Mouse (Mus musculus) monocyte, adult 2 months (primary cell): Measurements from ENCODE around the gene Dysf.
"Not testable (repeated sequence)": the region's sequence is repeated elsewhere in the genome, so short reads cannot be mapped to it uniquely, and the experiment has no call there.

ENCODE experiments used
- DNase-seq, 2 experiments: peaks; one replicate each; pipeline ENCODE4 v3.0.0; 2022; ENCODE audit warnings: low spot score in 2 of 2, low read depth in 1 of 2

Gene Dysf

DNA sequence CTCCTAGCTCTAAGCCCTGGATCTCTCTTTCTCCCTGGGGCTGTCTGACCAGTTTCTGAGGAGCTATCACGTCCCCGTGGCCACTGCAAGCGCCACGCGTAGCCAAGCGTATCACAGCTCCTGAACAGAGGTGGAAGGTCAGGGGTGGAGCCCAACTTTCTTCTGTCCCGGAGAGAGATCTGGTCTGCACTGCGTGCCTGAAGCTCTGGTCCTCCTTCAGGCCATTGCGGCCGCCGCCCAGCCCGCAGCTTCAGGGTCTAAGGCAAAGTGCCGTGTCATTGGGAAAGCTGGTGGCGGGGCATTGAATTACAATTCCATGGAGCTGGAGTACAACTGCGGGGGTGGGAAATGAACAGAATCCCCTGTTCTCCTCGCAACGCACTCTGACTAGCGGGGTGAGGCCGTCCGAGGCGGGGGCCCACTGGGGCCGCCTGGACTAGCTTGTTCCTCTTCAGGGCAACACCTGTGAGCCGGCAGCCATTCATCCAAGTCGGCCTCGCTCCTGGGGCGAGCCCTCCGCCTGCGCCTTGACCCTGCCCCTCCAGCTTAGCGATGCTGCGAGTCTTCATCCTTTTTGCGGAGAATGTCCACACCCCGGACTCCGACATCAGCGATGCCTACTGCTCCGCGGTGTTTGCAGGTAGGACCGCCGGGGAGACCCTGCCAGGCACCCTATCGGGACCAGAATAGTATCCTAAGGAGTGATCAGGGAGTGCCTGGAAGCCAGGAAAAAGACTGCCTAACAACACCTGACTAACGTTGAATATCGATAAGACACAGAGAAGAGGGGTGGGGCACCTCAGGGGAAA lies at the start of gene Dysf:
Dysf (plus strand) TSS at position 228 of the 809 bp plus-strand sequence.
- no peak for DNase-seq

DNA sequence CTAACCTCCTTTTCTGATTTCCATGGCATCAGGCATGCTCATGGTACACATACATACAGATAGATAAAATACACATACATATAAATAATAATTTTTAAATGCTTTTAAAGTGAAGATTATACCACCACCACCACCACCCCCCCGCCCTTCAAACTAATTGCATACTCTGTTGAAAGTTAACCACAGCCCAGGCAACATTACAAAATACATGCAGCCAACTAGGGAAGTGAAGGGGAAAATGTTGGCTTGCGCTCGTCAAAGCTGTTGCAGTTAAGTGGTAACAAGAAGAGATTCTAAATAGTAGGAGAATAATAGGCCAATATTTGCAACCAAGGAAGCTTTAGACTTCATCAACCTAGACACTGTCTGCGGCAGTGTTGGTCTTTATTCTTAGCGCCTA lies 20.7 kb upstream of the Dysf start:
- DNase-seq, result no peak

DNA sequence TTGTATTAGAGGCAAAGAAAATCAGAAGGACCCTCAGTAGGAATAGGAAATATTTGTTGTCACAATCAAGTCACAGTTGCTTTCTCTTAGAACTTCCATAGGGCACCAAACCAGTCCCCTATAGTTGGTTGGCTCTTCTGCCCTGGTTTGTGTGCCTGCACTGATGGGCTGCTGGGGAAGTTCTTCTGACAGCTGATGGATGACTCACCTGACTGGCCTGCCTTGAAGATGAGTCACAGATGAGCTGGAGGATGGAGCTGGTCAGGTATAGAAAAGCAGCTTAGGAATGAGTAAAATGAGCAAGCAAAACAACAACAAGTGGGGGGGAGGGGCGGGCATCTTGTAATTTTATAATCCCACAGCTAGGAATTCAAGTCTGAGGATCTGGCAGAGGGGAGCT lies 5.7 kb upstream of the Dysf start:
- no peak for DNase-seq

DNA sequence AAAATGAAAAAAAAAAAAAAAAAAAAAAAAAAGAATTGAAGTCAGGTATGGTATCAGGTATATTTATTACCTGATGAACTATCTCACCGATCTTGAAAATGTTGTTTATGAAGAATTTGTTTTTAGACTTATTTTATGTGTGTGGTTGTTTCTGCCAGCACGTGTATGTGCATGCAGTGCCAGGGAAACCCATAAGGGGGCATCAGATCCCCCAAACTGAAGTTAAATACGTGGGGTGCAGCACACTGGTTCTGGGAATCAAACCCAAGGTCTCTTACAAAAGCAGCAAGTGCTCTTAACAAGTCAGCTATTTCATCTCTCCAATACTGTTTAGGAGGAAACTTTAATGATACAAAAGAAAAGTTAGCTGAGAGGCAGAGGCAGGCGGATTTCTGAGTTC lies 4.1 kb upstream of the Dysf start:
- no peak for DNase-seq

DNA sequence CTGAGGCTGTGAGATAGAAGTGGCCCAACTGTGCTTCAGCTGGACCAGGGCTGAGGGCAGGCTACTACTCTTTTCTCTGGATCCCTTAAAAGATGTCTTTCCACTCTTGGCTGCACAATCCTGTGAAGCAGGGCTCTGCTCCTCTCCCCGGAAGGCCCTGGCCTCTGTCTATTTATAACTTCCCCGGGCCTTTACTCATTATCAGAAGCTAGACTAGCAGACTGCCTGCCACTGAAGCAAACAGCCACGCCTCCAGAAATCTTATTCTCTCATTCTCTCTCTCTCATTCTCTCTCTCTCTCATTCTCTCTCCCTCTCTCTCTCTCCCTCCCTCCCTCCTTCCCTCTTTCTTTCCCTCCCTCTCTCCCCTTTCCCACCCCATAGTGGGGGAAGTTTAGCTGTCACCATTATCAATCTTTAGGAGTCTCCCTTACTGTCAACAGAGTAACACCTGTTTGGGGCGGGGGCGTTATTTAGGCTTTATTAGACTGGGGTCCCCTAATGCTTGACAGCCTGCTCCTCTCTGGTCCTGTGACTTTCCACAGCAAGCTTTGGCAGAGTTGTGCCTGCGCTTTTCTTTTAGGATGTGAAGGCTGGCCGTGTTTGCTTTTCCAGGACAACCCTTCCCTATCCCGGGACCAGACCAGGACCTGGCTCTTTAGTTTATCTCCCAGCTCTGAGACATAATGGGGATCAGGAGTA lies 932 bp downstream of the Dysf start:
- no peak for DNase-seq

DNA sequence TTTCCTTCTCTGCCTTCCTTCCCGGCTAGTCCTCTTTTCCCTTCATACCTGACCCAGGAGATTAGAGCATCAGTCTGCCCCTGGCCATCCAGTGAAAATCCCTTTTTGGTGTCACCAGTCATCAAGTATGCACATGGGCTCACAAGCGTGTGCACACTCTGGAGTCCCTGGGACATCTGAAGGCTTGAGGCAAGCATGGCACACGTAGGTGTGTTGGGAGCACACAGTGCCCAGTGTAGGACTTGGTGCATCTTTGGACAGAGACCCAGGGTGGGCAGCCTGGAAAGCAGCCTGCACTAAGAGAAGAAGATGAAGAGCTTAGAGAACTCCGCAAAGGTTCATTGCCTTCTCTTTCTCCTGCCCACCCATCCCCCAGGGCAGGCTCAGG lies 1.5 kb downstream of the Dysf start:
- DNase-seq, result no peak

DNA sequence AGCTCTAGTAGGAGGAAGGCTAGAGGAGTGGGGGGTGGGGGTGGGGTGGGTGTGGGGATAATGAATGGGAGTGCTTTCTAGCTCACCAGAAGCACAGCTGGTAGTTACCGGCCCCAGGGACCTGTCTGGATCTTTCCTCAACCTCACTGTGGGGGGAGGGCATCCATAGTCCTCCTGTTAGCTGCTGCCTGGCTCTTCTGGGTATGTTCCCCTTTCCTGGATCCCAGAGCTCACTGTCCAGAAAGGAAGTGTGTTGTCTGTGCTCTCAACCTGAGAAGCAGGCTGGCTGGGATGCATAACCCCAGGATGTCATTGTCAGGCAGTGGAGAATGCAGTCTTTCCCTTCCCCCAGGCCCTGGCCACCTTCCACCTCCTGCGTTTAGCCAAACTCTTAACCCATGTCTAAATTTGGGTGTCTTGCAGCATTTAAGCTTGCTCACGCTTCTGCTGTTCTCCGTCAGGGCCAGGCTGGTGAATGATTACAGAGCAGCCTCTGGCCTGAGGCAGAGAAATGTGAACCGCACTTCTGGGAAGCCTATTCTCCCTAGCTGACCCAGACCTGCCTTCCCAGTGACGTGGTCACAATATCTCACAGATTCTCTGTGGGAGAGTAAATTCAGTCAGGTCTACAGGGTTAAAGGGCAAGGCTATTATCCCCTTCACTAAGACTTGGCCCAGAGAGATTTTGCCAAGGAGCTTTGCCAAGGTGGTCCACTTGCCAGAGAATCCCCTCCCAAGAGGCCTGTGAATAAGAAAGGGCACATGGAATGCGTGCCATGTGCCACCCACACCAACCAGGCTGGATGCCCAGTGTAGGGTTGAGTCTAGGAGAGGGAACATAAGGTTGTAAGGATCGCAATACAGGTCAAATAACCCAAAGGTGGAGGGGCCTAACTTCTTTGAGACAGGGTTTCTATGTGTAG lies 2.2 kb downstream of the Dysf start:
- DNase-seq, result no peak

DNA sequence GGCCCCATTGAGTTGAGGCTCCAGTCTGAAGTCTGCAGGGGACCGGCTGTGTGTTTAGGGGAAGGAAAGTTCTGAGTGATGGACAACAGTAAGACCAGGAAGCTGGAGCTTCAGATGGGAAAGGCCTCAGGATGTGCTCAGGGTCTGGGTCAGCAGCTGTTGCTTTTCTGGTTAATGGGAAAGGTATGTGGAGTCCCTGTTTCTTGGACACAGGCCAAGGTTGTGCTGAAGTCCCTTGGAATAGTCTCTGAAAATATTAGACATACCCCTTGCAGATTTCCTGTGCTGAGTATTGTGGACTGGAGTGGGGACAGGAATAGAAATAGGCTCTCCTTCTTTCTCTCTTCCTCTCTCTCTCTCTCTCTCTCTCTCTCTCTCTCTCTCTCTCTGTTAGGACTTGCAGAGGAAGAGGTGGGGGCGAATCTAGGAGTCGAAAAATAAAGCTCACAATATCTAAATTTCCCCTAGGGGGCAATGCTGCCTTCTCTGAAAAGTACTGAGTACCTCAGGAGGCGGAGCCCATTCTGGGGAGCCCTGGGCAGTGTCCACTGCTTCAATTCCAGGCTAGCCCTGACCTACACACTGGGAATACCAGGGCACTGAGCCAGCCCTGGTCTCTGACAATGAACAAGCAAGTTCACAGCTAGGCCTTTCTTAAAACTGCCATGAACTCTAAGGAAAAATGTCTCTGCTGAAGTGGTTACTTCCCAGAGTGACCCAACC lies 6.7 kb downstream of the Dysf start:
- not testable (repeated sequence) for DNase-seq

DNA sequence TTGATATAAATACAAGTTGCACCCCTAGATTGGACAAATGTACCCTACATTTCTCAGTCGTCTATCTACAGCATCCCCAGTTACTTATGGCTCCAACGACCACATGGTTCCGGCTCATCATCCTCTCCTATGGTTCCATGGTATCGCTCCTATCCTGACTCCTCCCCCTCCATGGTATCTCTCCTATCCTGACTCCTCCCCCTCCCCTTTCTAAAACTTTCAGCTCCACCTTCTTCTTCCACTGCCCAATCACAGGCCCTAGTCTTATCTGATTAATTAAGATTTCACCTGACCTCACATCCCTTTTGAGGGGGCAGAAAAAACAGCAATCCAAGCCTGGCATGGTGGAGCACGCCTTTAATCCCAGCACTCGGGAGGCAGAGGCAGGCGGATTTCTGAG lies 8.5 kb downstream of the Dysf start:
- no peak for DNase-seq

DNA sequence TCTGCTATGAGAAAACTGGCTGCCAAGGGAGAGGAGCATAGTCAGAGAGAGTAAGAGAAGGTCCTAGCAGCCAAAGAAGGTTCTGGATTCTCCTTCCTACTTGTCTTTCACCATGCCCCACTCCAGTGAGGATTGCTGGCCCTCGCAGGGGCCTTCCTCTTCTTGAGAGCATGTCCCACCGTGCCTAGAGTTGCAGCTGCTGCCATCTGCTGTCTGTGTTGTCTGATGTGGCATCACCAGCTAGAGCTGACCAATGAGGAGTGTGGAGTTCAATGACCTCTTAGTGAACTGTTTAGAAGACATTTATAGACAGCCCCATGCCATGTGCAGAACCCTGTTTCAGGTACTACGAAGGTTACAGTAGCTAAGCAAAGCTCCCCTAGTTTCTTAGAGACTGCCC lies 9.0 kb downstream of the Dysf start:
- no peak for DNase-seq

DNA sequence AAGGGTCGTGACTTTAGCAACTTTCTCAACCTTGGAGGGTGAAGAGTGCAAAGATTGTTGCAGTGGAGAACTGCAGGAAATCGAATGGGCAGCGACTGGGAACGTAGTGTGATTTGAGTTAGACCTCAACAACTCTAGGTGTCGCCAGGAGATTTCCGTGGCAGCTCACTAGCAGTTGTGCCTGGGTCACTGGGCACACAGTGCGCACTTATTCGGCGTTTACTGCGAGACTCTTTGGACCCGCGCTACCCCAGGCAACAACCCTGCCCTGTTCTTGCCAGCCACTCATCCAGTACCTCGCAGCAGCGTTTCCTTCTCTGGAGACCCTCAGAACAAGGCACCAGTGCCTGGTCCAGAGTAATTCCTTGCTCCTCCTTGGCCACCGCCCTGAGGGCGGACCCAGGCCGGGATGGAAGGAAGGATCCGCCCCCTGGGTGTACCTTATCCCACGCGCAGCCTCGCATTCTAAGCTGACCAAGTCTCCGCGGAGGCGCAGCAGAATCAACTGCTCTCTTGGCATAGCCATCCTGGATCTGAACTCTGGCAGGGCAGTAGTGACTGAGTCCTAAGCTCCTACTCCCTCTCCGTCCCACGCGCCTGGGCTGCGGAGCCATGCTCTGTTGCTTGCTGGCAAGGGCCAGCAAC lies 10.6 kb downstream of the Dysf start:
- no peak for DNase-seq

DNA sequence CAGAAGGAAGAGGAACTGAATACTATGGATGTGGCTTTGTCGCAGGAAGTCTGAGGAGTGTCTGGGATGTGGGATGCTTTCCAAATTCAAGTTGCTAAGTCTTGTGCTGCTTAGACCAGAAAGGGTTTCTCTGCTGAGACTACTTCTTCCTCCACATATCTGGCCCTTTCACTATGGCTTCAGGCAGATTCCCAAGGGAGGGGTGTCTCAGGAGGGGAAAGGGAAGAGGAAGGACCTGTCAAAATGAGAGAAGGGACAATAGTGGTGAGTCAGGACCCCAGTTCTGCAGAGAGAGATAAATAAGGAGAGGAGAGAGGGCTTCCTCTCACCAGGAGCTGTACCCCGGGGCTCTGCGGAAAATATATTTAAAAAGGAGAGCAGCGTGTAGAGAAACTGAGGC lies 11.6 kb downstream of the Dysf start:
- no peak for DNase-seq

DNA sequence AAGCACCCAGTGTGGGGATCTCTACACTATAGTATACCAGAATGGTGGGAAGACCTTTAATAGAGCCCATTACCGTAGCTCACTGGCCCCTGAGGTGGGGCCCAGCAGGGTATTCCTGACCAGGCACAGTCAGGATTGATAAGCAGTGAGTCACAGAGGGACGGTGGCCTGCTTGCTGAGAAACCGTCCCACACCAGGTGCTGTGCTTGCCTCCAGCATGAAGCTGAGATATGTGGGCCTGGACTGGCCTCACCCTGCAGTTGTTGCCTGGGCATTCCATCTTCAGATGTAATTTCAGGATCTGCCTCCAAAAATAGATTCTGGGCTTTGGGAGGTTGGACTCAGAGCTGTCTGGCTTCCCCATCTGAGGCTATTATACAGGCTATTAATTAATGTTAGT lies 13.6 kb downstream of the Dysf start:
- DNase-seq, result no peak

DNA sequence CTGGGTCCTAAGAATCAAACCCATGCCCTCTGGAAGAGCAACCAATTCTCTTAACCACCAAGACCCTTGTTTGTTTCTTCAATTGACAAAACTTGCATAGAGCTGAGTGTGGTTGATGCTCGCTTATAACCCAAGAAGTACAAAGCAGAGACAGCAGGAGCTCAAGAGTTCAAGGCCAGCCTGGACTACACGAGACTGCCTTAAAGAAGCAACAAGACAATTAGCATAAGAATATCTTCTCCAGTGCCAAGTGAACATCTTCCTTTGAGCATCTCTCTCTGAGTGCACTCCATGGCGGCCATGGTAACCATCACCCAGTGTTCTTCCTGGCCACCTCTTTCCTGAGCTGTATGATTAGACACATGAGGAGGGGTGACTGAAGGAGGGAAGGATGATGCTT lies 17.2 kb downstream of the Dysf start:
- no peak for DNase-seq

DNA sequence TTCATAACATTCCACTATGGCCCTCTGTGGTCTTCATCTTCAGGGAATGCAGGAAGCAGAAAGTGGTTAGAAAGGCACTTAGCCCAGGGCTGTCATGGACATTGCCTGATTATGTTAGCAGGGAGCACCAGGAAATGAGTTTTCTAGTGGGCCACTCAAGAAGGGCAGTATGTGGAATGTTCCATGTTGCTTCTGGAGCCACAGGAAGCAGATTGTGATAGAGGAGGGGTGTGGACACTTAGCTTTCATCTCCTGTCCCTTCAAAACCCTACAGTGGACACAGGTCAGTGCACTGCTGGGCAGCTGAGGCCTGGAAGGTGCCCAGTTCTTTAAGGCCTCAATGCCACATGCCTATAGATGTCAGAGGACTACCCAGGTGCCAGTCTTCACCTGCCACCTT lies 20.4 kb downstream of the Dysf start:
- DNase-seq, result no peak

DNA sequence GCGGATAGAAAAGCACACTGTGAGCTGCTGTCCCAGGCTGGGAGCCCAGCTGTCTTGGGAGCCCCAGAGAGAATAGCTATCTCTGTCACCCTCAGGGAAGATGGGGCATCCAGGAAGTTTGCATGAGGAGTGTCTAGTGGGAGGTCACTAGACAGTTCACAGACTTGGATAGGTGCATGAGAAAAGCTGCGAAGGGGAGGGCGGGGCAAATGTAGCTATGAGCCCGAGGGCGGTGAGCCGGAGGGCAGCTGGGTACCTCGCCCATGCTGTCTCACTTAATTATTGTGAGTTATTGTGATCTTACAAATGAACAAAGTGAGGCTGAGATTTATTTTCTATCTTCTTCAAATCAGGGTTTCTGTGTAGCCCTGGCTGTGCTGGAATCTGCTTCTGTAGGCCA lies 21.4 kb downstream of the Dysf start:
- DNase-seq, result no peak

DNA sequence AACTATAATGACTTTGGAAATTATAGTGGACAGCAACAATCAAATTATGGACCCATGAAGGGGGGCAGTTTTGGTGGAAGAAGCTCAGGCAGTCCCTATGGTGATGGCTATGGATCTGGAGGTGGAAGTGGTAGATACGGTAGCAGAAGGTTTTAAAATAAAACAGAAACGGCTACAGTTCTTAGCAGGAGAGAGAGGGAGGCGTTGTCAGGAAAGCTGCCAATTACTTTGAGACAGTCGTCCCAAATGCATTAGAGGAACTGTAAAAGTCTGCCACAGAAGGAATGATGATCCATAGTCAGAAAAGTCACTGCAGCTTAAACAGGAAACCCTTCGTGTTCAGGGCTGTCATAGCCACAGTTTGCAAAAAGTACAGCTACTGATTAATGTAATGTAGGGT lies 24.1 kb downstream of the Dysf start:
- not testable (repeated sequence) for DNase-seq

DNA sequence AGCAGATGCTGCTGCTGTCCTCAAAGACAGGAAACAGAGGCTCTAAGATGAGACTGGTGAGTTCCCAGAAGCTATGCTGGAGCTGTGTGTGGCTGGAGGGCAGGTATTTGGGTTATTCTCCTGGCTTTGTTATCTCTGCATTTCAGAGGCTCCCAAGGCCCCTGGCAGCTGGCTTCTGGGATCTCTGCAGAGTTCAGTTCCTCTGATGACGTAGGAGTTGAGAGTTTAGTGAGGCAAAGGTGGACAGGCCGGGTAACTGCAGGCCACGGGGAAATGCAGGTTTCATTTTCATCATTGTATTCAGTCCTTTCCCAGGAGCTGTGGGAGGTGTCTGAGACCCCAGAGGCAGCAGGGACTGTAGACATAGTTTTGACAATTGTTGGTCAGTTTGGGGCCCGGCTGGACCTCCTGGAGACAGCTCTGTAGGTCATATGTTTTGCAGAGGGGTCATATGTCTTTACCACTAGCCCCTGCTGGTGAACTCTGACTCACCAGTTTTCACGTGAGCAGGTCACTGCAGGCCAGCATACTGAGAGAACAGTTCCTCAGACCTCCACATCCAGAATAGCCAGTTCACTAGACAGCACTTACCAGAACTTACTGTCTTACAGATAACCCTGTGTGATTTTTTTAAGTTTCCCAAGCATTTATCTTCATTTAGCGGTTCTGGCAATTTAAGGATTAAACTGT lies 35.0 kb downstream of the Dysf start:
- DNase-seq, result no peak

DNA sequence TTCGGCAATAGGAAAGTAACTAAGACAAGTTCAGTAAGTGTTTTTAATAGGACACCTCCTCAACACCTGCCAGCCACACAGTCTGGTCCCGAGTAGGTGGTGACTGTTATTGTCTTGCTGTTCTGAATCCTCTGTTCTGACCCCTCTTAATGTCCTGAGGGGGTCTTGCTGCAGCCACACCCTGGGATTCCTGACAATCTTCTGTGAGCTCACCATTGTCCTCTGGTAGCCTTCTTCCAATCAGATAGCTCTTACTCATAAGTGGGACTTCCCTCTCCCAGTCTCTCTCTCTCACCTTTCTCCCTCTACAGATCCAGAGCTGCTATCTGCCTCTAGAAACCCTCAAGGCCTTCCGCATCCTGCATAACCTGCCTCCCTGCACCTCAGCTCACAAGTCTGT lies 36.3 kb downstream of the Dysf start:
- DNase-seq, result no peak

DNA sequence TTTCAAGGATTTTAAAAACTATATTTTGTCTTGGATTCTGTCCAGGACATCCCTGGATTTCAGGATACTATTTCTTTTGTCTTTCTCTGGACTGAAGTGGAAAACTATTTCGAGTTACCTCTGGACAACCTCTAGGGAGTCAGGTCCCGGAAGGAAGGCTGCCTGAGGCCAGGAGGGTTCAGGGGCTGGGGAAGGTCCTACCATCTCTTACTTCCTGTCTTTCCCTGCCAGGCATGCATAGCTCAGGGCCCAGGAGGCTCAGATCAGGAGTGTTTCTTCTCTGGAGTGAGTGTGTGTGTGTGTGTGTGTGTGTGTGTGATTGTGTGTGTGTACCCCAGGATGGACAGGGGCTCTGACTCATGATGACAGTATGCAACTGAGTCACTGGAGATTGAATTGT lies 40.5 kb downstream of the Dysf start:
- no peak for DNase-seq
